Mouse (Mus musculus) hindbrain, embryonic 13.5 days (tissue): ENCODE results near the gene Ubald2. TPM values are rescaled to one million over a fixed set of nuclear protein-coding genes. Genes with fewer than 3 reads are reported as not detected.
"Not testable (repeated sequence)": the region's sequence is repeated elsewhere in the genome, so short reads cannot be mapped to it uniquely, and the experiment has no call there.

Experiments
- ATAC-seq: fragments of 200-750 bp; cut with Nextera tagmentation; 2 replicates; pipeline ENCODE4 v1.8.0; 2017; ENCODE audit warnings: moderate TSS enrichment; ENCODE audit not compliant: low FRiP score
- H3K27ac ChIP-seq: fragments of 300-500 bp; sonication (generic); 2 replicates; pipeline ENCODE4 v1.5.1; 2015; ENCODE audit warnings: inconsistent platforms, mild to moderate bottlenecking, moderate library complexity
- H3K27me3 ChIP-seq: fragments of 300-500 bp; sonication (generic); 2 replicates; pipeline ENCODE4 v1.6.1; 2015; ENCODE audit warnings: mild to moderate bottlenecking, inconsistent platforms
- H3K36me3 ChIP-seq: fragments of 300-500 bp; sonication (generic); 2 replicates; pipeline ENCODE4 v1.6.1; 2015; ENCODE audit warnings: mild to moderate bottlenecking, inconsistent platforms
- H3K4me1 ChIP-seq: fragments of 300-500 bp; sonication (generic); replicated peaks from 2 replicates; pipeline ENCODE4 v1.6.1; 2015; ENCODE audit warnings: inconsistent platforms
- H3K4me2 ChIP-seq: fragments of 300-500 bp; sonication (generic); 2 replicates; pipeline ENCODE4 v1.6.1; 2015; ENCODE audit warnings: inconsistent platforms, mild to moderate bottlenecking, moderate library complexity
- H3K4me3 ChIP-seq: fragments of 300-500 bp; sonication (generic); 2 replicates; pipeline ENCODE4 v1.5.1; 2015; ENCODE audit warnings: mild to moderate bottlenecking, inconsistent platforms
- H3K9ac ChIP-seq: fragments of 300-500 bp; sonication (generic); 2 replicates; pipeline ENCODE4 v1.6.1; 2015; ENCODE audit warnings: mild to moderate bottlenecking, inconsistent platforms
- H3K9me3 ChIP-seq: fragments of 300-500 bp; sonication (generic); 2 replicates; pipeline ENCODE4 v1.6.1; 2016; ENCODE audit warnings: inconsistent platforms
- WGBS: fragments of 180-500 bp; shearing (Covaris S2); methylation state at CpG from one replicate; pipeline ENCODE4 v1.1.7; 2015; 5-methylcytosine and 5-hydroxymethylcytosine counted together
- polyA plus RNA-seq: library from polyadenylated mRNA; unstranded; fragments of >200 nt; fragmentation: Nextera tagmentation; extraction: Ambion mirVana; gene quantifications from 2 replicates; pipeline ENCODE4 v1.2.1, GENCODE M21; 2015

Gene Ubald2
- polyA plus RNA-seq, 1 experiment from 2014 or later, result 43.6 TPM

DNA sequence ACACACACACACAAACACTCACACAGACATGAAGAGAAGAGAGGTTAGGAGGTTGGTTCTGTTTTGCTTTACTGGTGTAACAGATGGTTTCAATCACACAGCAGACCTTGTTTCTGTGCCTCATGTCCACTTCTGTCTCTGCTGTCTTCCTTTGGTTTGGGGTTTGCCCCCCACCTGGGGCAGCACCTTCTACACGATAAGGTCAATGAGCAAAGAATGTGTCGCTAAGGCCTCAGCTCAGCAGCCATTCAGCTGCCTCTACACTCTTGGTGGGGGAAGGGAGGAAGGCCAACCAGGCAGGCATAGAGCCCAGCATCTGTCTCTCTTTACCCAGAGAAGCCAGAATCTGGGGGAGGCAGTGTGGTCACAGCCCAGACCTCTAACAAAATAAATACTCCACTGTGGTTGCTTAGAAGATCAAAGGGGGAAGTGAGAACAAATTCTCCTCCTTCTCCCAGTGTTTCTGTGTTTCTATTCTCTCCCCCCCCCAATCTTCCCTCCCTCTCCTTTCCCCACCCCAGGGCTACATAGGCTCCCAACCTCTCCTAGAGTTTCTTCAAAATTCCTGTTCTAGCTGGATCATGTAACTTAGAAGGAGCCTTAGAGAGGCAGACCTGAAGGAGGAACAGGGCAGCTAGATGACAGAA, 15.6 kb upstream of the Ubald2 start:
- WGBS, result 16% methylated on average over 2 of the region's 2 CpGs
- peaks cover 6% of the 10 kb centered on the region; the same call in 1 of the 2 replicates for H3K4me1 ChIP-seq
- no peak overlapping the region for H3K27ac ChIP-seq
- no peak overlapping the region for H3K9ac ChIP-seq
- no peak overlapping the region for H3K4me2 ChIP-seq
- no peak overlapping the region for H3K4me3 ChIP-seq
- H3K27me3 ChIP-seq, result no peaks in the 10 kb centered on the region
- no peaks in the 10 kb centered on the region for H3K36me3 ChIP-seq
- no peaks in the 10 kb centered on the region for H3K9me3 ChIP-seq
- ATAC-seq, result no peak

DNA sequence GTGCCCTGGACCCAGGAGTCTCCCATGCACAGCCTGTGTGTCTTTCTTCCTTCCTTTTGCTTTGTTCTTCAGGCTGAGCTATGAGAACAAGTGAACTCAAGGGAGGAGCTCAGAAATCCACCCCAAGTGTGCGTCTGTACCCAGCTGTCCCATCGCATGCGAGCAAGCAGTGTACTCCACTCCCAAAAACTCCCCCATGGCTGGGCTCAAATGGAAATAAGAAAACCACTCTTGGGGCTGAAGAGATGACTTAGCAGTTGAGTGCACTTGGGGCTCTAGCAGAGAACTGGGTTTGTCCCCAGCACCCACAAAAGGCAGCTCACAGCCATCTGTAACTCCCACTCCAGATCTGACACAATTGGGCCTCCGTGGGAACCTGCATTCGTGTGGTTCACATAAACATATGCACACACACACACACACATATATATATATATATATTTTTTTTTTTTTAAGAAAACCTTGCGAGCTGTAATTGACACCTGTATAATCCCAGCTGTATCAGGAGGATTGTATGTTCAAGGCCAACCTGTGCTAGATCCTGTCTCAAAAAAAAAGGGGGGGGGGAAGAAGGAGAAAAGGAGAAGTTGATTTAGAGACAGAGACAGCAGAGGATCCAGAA, 14.9 kb upstream of the Ubald2 start:
- H3K4me3 ChIP-seq, result no peak overlapping the region
- no peaks in the 10 kb centered on the region for H3K27me3 ChIP-seq
- no peak for ATAC-seq
- no peak overlapping the region for H3K9ac ChIP-seq
- H3K27ac ChIP-seq, result no peak overlapping the region
- no peaks in the 10 kb centered on the region for H3K9me3 ChIP-seq
- no peaks in the 10 kb centered on the region for H3K4me1 ChIP-seq
- no peaks in the 10 kb centered on the region for H3K36me3 ChIP-seq
- 76% methylated on average over 6 of the region's 6 CpGs for WGBS
- H3K4me2 ChIP-seq, result no peak overlapping the region

DNA sequence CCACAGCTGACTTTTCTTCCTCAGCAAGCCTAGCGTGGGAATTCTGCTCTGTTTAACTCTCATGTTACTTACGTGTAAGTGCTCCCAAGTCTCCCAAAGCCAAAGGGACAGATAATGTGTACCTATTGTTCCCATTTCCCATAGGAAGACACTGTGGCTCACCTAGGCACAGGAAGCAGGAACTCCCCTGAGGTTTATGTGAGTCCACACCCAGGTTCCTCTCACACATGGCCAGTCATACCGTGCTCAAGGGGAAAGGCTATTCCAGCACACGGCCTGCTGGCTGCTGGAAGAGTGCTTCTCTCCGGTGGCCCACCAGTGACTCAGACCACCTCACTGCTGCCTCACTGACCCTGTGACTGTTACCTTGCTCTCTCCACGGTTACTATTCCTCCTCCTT, 12.8 kb upstream of the Ubald2 start:
- no peak for ATAC-seq

DNA sequence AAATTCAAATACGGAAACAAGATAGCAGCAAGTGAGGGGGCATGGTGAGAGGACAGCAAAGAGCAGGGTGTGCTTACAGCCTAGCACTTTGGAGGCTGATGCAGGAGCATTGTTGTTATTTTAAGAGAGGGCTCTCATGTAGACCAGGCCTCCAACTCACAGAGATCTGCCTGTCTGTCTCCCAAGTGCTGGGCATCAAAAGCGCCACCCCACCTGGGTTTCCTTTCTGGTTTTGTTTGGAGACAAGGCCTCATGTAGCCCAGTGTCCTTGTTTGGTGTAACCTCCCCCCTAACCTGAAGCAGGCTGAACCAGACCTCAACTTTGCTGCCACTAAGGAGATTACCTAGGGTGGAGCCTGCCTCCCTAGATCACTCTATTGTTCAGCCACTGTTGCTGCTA, 11.3 kb upstream of the Ubald2 start:
- Histone ChIP-seq H3K4me1 (no peaks in the 10 kb centered on the region), H3K27me3 (no peaks in the 10 kb centered on the region), H3K9ac (no peak overlapping the region), H3K4me2 (no peak overlapping the region), H3K4me3 (no peak overlapping the region), H3K9me3 (no peaks in the 10 kb centered on the region), H3K27ac (no peak overlapping the region), H3K36me3 (no peaks in the 10 kb centered on the region)
- WGBS, result 94% methylated on average over 2 of the region's 2 CpGs
- ATAC-seq, result no peak

More for the DNA sequence above, 12.8 kb upstream of the Ubald2 start:
- H3K27ac ChIP-seq, result no peak overlapping the region
- H3K9me3 ChIP-seq, result no peaks in the 10 kb centered on the region
- no peaks in the 10 kb centered on the region for H3K4me1 ChIP-seq
- H3K4me3 ChIP-seq, result no peak overlapping the region
- H3K27me3 ChIP-seq, result no peaks in the 10 kb centered on the region
- no peak overlapping the region for H3K9ac ChIP-seq
- no peak overlapping the region for H3K4me2 ChIP-seq
- 76% methylated on average over 6 of the region's 6 CpGs for WGBS
- H3K36me3 ChIP-seq, result no peaks in the 10 kb centered on the region

DNA sequence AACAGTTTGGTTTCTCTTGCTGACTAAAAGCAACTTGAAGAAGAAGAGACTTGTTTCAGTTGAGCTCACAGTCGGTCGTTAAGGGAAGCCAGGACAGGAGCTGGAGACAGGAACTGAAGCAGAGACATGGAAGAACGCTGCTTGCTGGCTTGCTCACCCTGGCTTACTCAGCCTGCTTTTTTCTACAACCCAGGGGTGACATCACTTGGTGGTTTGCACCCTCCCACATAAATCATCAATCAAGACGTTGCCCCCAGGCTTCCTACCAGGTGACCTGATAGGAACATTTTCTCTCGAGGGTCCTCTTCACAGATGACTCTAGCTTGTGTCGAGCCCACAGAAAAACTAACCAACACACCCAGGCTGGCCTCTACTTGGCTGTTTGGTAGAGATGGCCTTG, 10.7 kb upstream of the Ubald2 start:
- no peak for ATAC-seq
- WGBS, result 86% methylated on average over 6 of the region's 6 CpGs

DNA sequence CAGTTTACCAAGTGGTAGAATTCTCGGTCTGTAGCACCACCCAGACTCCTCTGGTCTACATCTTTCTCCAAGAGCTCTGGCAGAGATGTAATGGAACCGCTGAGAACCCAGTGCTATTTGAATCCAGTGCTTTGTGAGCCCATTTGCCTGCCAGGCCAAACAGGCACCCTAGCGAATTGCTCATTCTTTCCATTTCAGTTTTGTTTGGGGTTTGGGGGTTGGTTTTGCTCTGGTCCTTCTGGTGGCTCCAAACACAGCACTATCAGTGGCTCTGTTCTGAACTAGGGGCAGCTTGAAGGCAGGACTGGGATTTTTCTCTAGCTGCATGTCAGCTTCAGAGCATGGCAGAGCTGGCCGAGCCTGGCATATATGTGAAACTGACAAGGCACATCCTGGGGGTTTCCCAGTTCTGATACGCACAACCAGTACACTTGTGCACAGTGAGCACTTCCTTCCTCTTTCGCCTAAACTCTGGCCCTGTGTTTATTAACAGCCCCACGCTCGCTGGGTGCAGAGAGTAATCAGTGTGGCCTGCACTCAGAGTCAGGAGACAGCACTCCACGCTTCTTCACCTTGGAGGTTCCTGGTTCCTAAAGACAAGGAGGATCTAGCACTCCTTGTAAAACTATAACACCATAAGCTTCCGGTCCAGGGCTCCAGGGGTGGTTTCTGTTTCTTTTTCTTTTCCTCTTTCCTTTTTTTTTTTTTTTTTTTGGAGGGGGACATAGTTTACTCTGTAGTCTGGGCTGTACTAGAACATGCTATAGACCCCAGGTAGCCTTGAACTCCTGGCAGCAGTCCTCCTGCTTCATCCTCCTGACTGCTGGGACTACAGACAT, 9.9 kb upstream of the Ubald2 start:
- 87% methylated on average over 10 of the region's 10 CpGs for WGBS
- Histone ChIP-seq H3K4me2 (no peak overlapping the region), H3K36me3 (no peaks in the 10 kb centered on the region), H3K4me1 (no peaks in the 10 kb centered on the region), H3K27ac (no peak overlapping the region), H3K27me3 (no peaks in the 10 kb centered on the region), H3K9ac (no peak overlapping the region), H3K9me3 (no peaks in the 10 kb centered on the region), H3K4me3 (no peak overlapping the region)
- ATAC-seq, result no peak

More for the DNA sequence above, 10.7 kb upstream of the Ubald2 start:
- H3K9ac ChIP-seq, result no peak overlapping the region
- H3K4me1 ChIP-seq, result no peaks in the 10 kb centered on the region
- no peaks in the 10 kb centered on the region for H3K9me3 ChIP-seq
- H3K4me2 ChIP-seq, result no peak overlapping the region
- no peak overlapping the region for H3K4me3 ChIP-seq
- no peak overlapping the region for H3K27ac ChIP-seq
- no peaks in the 10 kb centered on the region for H3K27me3 ChIP-seq
- no peaks in the 10 kb centered on the region for H3K36me3 ChIP-seq

DNA sequence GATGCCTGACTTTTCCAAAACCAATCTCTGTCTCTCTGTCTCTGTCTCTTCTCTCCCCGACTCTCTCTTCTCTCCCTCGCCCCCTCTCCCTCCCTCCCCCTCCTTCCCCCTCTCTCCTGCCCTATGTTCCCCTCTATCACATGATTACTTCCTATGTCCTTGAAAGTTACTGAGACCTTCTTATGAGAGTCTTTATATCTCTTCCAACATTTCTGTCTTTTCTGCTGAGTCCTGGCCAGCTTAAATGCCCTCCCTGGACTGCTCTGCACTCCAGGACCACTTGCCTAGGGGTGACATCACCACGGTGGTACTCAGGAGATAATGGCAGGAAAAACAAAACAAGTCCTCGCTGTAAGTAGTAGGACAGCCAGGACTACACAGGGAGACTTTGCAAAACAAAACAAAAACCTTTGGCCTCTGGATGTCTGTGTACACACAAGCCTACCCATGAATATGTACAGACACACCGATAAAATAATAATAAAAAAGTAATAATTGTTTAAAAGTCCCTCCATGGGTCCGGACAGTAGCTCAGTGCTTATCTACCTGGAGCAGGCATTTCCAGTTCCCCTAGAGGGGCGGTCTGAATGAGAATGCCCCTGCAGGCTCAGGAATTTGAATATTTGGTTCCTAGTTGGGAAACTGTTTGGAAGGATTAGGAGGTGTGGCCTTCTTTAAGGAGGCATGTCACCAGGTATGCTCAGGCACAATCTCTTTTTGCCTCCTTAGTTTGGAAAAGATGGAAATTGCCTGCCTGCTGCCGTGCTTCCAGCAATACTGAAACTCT, 9.1 kb upstream of the Ubald2 start:
- Histone ChIP-seq H3K4me1 (no peaks in the 10 kb centered on the region), H3K27ac (no peak overlapping the region), H3K9ac (no peak overlapping the region), H3K4me3 (no peak overlapping the region), H3K27me3 (no peaks in the 10 kb centered on the region), H3K9me3 (no peaks in the 10 kb centered on the region), H3K4me2 (no peak overlapping the region), H3K36me3 (no peaks in the 10 kb centered on the region)
- 46% methylated on average over 8 of the region's 8 CpGs for WGBS
- ATAC-seq, result no peak

DNA sequence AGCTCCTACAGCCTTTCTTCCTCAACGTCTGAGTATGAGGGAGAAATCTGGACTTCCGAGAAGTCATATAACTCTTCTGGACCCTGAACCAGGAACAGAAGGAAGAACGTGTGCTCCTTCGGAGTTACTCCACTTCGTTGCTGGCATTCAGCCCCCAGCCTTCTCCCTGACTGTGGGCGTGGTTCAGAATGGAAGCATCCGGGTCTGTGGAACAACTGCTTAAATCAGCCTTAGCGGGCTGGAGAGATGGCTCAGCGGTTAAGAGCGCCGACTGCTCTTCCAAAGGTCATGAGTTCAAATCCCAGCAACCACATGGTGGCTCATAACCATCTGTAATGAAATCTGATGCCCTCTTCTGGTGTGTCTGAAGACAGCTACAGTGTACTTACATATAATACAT, 7.6 kb upstream of the Ubald2 start:
- not testable (repeated sequence) for H3K4me3 ChIP-seq, H3K4me2 ChIP-seq, ATAC-seq, H3K36me3 ChIP-seq, H3K27ac ChIP-seq, H3K27me3 ChIP-seq, H3K4me1 ChIP-seq, H3K9ac ChIP-seq, H3K9me3 ChIP-seq
- WGBS, result 89% methylated on average over 11 of the region's 11 CpGs

DNA sequence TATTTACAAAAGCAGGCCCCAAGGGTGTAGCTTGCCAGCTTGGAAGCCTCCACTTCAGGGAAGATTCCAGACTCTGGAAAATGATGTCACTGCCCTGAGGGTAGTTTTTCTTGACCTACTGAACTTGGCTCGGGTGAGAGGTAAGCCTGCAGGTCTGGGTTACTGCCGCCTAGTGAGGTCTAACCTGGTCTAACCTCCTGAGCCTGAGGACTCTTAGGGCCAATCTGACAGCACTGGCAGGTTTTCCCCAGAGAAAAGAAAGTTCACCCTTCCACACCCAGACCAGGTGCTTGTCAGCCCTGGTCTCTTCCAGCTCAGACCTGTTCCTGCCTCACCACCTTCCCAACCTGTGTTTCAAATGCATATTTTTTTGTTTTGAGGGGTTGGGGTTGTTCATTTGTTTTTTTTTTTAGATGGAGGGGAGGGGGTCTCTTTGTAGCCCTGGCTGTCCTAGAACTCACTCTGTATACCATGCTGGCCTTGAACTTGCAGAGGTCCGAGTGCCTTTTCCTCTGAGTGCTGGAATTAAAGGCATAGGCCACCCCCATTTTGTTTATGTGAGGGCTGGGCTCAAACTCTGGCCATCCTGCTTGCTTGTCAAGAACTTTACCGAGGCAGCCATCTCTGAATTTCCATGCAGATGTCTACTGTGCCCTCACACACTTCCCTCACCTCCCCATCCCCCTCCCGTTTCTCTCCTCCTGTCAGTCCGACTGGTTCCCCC, 6.9 kb upstream of the Ubald2 start:
- WGBS, result 81% methylated on average over 6 of the region's 6 CpGs
- H3K36me3 ChIP-seq, result no peaks in the 10 kb centered on the region
- H3K4me2 ChIP-seq, result no peak overlapping the region
- H3K4me3 ChIP-seq, result no peak overlapping the region
- no peaks in the 10 kb centered on the region for H3K4me1 ChIP-seq
- H3K27ac ChIP-seq, result no peak overlapping the region
- no peak for ATAC-seq
- no peaks in the 10 kb centered on the region for H3K9me3 ChIP-seq
- no peak overlapping the region for H3K9ac ChIP-seq
- peaks cover 9% of the 10 kb centered on the region; the same call in 1 of the 2 replicates for H3K27me3 ChIP-seq

DNA sequence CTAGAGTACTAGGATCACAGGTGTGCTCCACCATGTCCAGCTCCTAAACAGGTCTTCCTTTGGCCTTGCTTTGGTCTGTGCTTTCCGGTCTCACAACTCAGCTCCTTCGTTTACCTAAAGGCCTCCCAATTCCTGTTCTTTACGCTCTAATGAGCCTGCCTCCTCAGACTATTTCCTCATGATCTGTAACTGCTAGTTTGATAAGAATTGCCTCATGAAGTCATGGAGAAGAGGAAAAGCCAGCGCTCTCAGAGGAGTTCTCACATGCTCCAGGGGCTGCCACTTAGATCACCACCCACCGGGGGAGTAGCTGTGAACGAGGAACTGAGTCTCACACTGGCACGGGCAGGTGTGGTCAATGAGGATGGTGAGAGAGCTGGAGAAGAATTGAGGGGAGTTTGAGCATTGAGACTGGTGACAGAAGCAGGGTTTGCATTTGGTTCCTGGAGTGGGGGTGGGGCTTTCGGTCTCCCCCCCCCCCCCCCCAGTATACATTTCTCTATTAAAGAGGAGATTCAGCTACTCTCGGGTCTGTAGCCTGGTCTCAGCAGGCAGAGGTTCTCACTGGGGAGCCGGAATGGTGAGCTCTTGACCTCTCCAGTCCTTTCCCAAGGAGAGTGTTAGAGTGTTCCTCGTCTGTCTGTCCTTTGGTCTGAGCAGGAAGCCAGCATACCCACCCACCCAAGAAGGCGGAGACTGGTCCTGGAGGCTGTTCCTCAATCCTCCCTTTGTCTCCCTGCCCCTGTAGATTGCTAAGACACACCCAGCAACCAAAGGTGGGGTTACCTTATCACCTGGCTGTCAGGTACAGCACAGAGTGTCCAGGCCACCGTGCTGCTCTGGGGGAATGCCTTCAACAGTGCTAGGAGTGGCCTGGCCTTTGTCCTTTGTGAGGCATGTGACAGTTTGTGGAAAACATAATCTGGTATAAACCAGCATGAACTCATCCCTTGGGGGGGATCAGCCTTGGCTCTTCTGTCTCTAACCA, 4.7 kb upstream of the Ubald2 start:
- no peak for ATAC-seq
- H3K9ac ChIP-seq, result no peak overlapping the region
- no peak overlapping the region for H3K4me3 ChIP-seq
- H3K4me1 ChIP-seq, result 0 out of 2 replicates have a peak, but pooled peaks cover 4% of the 10 kb centered on the region
- H3K4me2 ChIP-seq, result no peak overlapping the region
- H3K27me3 ChIP-seq, result peaks cover 9% of the 10 kb centered on the region; the same call in 1 of the 2 replicates
- H3K27ac ChIP-seq, result no peak overlapping the region
- H3K9me3 ChIP-seq, result no peaks in the 10 kb centered on the region
- 64% methylated on average over 13 of the region's 13 CpGs for WGBS
- no peaks in the 10 kb centered on the region for H3K36me3 ChIP-seq
